ENCODE assay signal across 8 mouse cellular contexts in the genomic region with DNA sequence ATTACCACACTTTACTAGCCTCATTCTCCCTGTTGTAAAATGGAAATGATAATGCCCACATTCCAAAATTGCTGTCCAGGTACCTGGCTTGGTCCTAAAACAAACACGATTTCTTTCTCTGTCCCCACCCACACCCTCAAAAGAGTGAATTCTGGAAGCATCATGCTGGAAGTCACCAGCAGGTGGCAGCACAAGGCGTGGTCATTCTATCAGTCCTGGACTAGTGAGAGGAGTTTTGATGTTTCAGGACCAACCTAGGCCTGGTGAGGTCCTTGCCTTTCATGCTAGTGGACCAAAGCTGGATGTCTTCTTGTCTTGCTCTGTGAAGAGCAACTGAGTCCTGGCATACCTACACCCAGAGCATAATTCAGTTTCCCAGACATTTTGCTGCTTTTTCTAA.
DNase-seq lines count a peak whose midpoint lies in the region; ATAC-seq lines count a peak whose summit lies in the region.
"Had no signal": no experiment of that assay in that cellular context is flagged by ENCODE, and none has a peak within 500 bp of the region (broad histone marks: within the 10 kb centered on the region; RNA-seq: fewer than 3 reads in every experiment).

No protein-coding gene starts in this region.

- WGBS in kidney, embryonic 14.5 days, result 11% methylated on average over 2 of the region's 2 CpGs
- 12% methylated on average over 2 of the region's 2 CpGs for WGBS in limb, embryonic 12.5 days

- no peak overlapping the region for H3K4me2 ChIP-seq in kidney, embryonic 14.5 days (replicated peaks; ENCODE audit: low read depth, low read length)
- no peak overlapping the region for H3K4me2 ChIP-seq in limb, embryonic 12.5 days
- H3K4me2 ChIP-seq: lung, embryonic 15.5 days had no signal

- intact Hi-C loops in gastrocnemius, postnatal 14 days (cut with DNase I; ENCODE audit: low total_unique reads), result loop anchor here (5.0 kb wide), 1 partner anchor 131 kb away; no protein-coding TSS in a partner anchor

- no peak overlapping the region for H3K27ac ChIP-seq in kidney, embryonic 14.5 days (ENCODE audit: low read depth, low read length)
- H3K27ac ChIP-seq in limb, embryonic 12.5 days, result no peak overlapping the region
- H3K27ac ChIP-seq: lung, embryonic 15.5 days had no signal

- no peaks in the 10 kb centered on the region for H3K27me3 ChIP-seq in kidney, embryonic 14.5 days (ENCODE audit: control insufficient read depth, insufficient read depth, low read length)
- no peaks in the 10 kb centered on the region for H3K27me3 ChIP-seq in limb, embryonic 12.5 days
- H3K27me3 ChIP-seq: lung, embryonic 15.5 days had no signal

- ATAC-seq in kidney, embryonic 14.5 days (ENCODE audit: low FRiP score, low TSS enrichment), result peak; percentile 60; the same call in 1 of the 2 replicates
- peak; percentile 37; the same call in 1 of the 2 replicates for ATAC-seq in limb, embryonic 12.5 days (ENCODE audit: insufficient number of reproducible peaks, insufficient read depth, low FRiP score, low TSS enrichment, low read depth)

- no peak overlapping the region for H3K9ac ChIP-seq in kidney, embryonic 14.5 days (ENCODE audit: low read depth, low read length)
- H3K9ac ChIP-seq in limb, embryonic 12.5 days (replicated peaks), result no peak overlapping the region
- H3K9ac ChIP-seq: lung, embryonic 15.5 days had no signal

- H3K9me3 ChIP-seq in kidney, embryonic 14.5 days (ENCODE audit: control insufficient read depth, low read length), result no peaks in the 10 kb centered on the region
- no peaks in the 10 kb centered on the region for H3K9me3 ChIP-seq in limb, embryonic 12.5 days
- H3K9me3 ChIP-seq: lung, embryonic 15.5 days had no signal

- no peak overlapping the region for H3K4me3 ChIP-seq in kidney, embryonic 14.5 days (ENCODE audit: low read length)
- no peak overlapping the region for H3K4me3 ChIP-seq in limb, embryonic 12.5 days (replicated peaks)
- H3K4me3 ChIP-seq: lung, embryonic 15.5 days had no signal

- peak; percentile 69 for DNase-seq in adrenal gland, adult 2 months
- DNase-seq in cerebellum, postnatal 4 days (ENCODE audit: low spot score in 2 of 2), result peak; percentile 61 to 75
- DNase-seq in gastrocnemius, postnatal 14 days, result peak; percentile 61
- DNase-seq in naive thymus-derived CD4-positive, alpha-beta T cell, adult 2 months (ENCODE audit: low read depth), result peak; percentile 19
- peak; percentile 54 to 81 for DNase-seq in spleen, postnatal 4 days (ENCODE audit: low spot score in 2 of 2)

- H3K4me1 ChIP-seq in kidney, embryonic 14.5 days (ENCODE audit: control insufficient read depth, insufficient read depth, low read length), result no peaks in the 10 kb centered on the region
- H3K4me1 ChIP-seq in limb, embryonic 12.5 days (replicated peaks), result no peaks in the 10 kb centered on the region
- H3K4me1 ChIP-seq: lung, embryonic 15.5 days had no signal

- no peaks in the 10 kb centered on the region for H3K36me3 ChIP-seq in kidney, embryonic 14.5 days (ENCODE audit: control insufficient read depth, insufficient read depth, low read length)
- no peaks in the 10 kb centered on the region for H3K36me3 ChIP-seq in limb, embryonic 12.5 days
- H3K36me3 ChIP-seq: lung, embryonic 15.5 days had no signal

Comparison
In these comparisons a context has a peak if more than half of its experiments do, and no peak if none do; other contexts are left out.
1. DNase-seq: peak in every context shown above with its lines; median percentile 69 in adrenal gland, adult 2 months; 68 in cerebellum, postnatal 4 days; 68 in spleen, postnatal 4 days; 61 in gastrocnemius, postnatal 14 days; 19 in naive thymus-derived CD4-positive, alpha-beta T cell, adult 2 months.